Mouse (Mus musculus) heart, postnatal 0 days (tissue): ENCODE measurements around the gene Mrnip.

Experiments used
- CTCF ChIP-seq: IDR thresholded peaks from 2 replicates; pipeline ENCODE4 v1.5.1; 2016; ENCODE audit warnings: antibody characterized with exemption, control low read depth, low read depth
- EP300 ChIP-seq: IDR thresholded peaks from 2 replicates; pipeline ENCODE4 v1.6.1; 2016; ENCODE audit warnings: antibody characterized with exemption, low read depth

GRCm38 (mm10) chr11:50236937-50237835, 62.9 kb downstream of the Mrnip start:
- no peak for TF ChIP-seq EP300
- TF ChIP-seq CTCF = no peak
